Mouse (Mus musculus): ENCODE measurements around the gene Rasgrp3.
"Not testable (repeated sequence)": the region's sequence is repeated elsewhere in the genome, so short reads cannot be mapped to it uniquely, and the experiment has no call there.

Gene Rasgrp3

DNA sequence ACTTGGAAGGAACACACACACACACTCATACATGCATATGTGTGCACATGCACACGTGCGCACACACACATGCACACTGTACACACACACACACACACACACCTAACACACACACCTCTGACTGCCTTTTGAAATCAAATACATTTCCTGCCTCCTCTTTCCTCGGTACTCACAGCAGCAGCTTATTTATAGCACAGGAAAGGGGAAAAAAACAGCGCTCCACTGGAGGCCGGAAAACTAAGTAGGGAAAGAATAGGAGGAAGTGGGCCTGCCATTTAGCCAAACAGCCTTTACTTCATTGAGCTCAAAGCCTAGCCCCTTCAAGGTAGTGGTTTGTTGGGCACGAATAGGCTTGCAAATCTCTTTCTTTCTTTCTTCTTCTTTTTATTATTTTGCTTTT lies at the start of gene Rasgrp3:
TSS of gene Rasgrp3 (plus strand) at position 298 of the 400 bp plus-strand sequence.
- DNase-seq (ENCODE audit: low spot score), result peak; percentile 53

- no peak for DNase-seq (ENCODE audit: low spot score)
Measured at GRCm38 (mm10) chr17:75388402-75388801, 47.3 kb upstream of the Rasgrp3 start.

GRCm38 (mm10) chr17:75390142-75390541 lies 45.6 kb upstream of the Rasgrp3 start:
- no peak for DNase-seq (ENCODE audit: low spot score)

DNA sequence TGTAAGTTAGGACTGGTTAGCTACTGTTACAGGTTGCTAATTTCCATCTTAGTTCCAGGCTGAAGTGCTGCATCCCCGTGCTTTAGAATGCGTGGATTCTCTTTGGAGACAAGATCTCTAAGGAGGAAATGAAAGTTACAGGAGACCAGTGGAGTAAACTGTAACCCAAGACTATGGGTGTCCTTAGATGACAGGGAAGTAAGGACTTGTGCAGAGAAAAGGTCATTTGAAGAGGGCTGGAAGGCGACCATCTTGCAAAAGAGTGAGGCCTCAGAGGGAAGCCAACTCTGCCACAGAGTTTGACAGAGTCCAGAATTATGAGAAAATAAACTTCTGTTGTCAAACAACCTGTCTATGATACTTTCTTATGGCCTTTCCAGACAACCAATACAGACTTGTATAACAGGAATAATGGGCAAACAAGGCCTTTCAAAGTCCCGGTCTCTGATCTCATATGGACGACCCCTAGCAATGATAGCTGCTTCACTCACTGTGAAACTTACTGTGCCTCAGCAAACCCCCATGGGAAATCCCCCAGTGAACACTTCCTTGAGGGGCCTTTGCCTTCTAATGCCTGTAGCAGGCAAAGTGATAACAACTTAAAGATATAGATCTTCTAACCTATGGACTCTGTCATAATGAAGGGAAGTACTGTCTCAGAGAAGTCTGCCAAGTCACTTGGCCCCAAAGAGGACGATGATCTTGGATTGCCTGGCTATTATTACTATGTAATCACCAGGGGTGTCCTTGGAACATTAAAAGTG lies 44.1 kb upstream of the Rasgrp3 start:
- DNase-seq (ENCODE audit: low spot score), result no peak

DNA sequence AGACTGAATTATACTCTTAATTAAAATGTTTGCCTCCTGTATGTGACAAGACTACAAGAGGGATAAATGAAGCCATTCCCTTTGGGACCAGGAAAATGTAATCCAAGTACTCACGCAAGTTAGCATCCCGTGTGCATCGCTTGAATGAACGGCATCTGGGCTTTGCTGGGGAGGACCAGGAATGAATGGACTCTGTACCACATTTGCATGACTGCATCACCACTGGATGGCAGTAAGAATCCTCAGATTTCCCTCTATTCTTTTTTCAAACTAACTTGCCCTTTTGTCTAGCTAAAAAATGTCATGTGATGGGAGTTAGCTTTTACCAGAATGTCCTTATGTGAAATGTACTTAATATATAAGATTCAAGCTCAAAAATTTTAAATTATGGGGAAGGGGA lies 29.3 kb upstream of the Rasgrp3 start:
- peak; percentile 8 for DNase-seq (ENCODE audit: low spot score)

DNA sequence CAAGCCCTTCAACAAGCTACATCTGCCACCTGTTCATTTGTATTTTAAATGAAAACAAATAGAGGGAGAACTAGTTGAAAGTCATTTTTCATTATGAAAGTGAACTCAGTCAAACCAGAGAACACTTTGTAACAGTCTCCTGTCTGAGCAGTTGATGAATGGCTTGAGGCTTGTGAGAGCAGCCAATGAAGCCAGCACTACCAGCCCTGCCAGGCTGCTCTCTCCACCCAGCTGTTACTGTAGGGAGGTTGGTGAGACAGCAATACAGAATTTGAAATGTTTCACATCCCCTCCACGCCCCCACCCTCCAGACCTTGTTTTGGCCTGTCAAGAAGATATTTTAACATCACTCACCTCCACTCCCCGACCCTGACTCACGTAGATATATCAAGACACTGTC lies 18.8 kb upstream of the Rasgrp3 start:
- no peak for DNase-seq (ENCODE audit: low spot score)

DNA sequence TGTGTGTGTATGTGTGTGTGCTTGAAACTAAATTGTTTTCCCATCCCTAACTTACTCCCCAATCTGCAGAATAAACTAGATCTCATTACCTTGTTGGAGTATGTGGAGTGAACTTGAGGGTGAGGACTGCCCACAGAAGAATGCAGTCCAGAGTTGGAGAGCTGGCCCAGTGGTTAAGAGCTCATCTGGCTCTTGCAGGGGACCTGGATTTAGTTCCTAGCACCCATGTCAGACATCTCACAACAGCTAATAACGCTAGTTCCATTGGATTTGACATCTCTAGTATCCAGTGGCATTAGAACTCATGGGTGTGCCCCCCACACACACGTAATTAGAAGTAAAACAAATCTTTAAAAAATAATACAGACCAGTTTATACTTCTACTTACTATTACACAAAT lies 1.5 kb upstream of the Rasgrp3 start:
- DNase-seq (ENCODE audit: low spot score), result no peak

DNA sequence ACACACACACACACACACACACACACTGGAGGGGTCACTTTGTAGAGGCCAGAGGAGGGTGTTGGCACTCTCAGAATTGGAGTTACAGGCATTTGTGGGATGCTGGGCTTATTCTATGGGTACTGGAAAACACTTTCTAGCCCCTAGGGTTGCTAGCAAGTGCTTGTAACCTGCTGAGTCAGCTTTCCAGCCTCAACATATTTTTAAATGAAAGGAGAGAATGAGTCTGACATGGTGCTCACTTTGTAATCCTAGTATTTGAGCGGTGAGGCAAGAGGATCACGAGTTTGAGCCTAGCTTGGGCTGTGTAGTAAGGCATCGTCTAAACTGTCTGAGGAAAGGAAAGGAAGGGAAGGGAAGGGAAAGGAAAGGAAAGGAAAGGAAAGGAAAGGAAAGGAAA lies 825 bp upstream of the Rasgrp3 start:
- DNase-seq (ENCODE audit: low spot score), result no peak

- DNase-seq (ENCODE audit: low spot score), result no peak
Measured at GRCm38 (mm10) chr17:75436095-75436494, 399 bp downstream of the Rasgrp3 start.

- DNase-seq (ENCODE audit: low spot score), result peak; percentile 10
Measured at GRCm38 (mm10) chr17:75436819-75437218, 1.1 kb downstream of the Rasgrp3 start.

- peak; percentile 8 for DNase-seq (ENCODE audit: low spot score)
Measured at GRCm38 (mm10) chr17:75437239-75437750, 1.6 kb downstream of the Rasgrp3 start.

DNA sequence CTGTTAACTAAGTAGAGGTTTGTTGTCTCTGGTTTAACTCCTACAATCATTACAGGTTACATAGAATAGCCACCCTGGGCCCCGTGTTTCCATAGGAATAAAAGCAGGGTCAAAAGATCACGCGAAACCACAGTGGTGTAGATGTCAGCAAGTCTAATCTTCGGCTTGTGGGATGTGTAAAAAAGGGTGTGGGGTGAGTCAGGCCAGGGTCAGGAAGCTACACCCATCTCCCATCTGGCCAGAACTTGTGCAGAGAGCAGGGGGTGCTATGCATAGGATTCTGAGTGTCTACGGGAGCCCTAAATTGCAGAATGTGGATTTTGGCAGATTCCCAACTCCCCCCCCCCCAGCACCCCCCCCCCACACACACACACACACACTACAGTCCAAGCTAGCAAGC lies 2.5 kb downstream of the Rasgrp3 start:
- DNase-seq (ENCODE audit: low spot score), result no peak

DNA sequence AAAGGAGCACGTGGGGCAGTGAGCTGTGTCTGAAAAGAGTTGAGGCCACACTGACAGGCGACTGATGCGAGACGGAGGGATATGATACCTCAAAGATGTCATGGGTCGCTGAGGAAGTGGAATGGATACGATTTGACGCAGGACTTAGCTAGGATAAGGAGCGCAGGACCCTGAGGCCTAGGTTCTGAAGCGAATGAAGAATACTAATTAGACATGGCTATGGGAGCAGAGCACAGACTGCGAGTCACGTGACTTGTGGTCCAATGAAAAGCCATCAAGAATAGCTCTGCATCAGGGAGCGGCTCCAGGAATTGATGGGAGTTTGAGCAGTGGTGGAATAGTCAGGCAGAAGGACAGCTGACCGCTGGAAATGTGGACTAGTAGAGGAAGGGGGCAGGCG lies 3.4 kb downstream of the Rasgrp3 start:
- DNase-seq (ENCODE audit: low spot score), result no peak

- peak; percentile 56 for DNase-seq (ENCODE audit: low spot score)
Measured at GRCm38 (mm10) chr17:75440619-75441018, 4.9 kb downstream of the Rasgrp3 start.

DNA sequence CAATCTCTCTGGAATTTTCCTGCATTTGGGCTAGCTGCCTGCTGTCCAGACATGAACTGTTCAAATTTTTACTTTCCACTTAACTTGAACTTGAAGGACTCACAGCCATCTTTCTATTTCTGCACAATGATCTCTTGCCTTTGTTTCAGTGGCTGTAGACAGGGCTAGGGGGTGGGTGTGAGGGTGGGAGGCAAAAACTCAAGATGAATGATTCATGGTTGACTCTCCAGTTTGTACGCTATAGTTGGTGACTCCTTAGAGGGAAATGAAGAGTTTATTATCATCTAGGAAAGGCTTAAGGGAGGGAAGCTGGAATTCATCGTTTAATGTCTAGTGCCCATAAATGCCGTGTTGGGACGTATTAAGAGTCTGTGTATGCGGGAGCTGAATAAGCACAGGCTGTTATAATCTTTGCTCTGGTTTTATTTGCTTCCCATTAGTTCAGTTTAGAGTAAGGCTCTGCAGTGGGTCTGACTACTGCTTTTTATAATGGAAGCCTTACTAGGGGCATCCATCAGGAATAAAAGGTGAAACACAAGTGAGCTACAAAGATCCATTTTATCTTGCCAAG lies 5.6 kb downstream of the Rasgrp3 start:
- DNase-seq (ENCODE audit: low spot score), result no peak

GRCm38 (mm10) chr17:75442352-75442751 lies 6.7 kb downstream of the Rasgrp3 start:
- no peak for DNase-seq (ENCODE audit: low spot score)

- peak; percentile 10 for DNase-seq (ENCODE audit: low spot score)
Measured at GRCm38 (mm10) chr17:75443064-75443621, 7.4 kb downstream of the Rasgrp3 start.

- DNase-seq (ENCODE audit: low spot score), result no peak
Measured at GRCm38 (mm10) chr17:75448257-75448656, 12.6 kb downstream of the Rasgrp3 start.

- DNase-seq (ENCODE audit: low spot score), result no peak
Measured at GRCm38 (mm10) chr17:75449022-75449421, 13.3 kb downstream of the Rasgrp3 start.

DNA sequence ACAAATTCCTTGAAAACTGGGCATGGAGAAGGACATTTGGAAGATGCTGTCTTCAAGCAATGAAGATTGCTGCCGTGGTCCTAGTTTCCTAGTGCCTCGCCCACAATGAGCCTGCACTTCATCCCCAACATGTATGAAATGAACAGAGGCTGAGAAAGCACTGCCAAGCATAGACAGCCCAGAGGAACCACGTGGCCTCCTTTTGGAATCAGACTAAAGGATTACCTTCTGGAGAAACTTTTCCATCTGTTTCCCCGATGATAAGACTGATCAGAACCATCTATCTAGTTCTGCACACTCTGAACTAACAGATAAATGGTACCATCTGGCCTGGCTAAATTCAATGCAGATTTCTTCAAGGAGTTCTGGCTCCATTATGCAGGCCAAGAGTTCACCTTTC lies 16.6 kb downstream of the Rasgrp3 start:
- DNase-seq (ENCODE audit: low spot score), result no peak

GRCm38 (mm10) chr17:75453639-75454038 lies 17.9 kb downstream of the Rasgrp3 start:
- DNase-seq (ENCODE audit: low spot score), result no peak

- DNase-seq (ENCODE audit: low spot score), result not testable (repeated sequence)
Measured at GRCm38 (mm10) chr17:75456096-75456495, 20.4 kb downstream of the Rasgrp3 start.

DNA sequence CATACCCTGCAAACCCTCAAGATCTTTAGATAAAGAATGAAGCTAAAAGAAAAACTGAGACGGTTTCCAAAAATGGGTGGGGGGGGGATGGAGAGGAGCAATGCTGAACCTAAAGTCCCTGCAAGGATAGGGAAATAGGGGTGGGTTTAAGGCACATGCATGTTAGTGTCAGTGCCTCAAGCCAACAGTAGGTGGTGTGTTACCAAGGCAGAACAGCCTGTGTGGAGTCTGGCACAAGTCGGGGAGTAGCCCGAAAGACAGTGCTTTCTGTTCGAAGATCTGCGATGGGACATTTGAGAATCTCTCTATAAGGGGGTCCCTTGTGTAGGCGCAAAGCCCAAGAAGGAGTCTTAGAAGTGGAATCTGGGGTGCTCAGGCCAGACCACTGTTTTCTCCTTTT lies 24.9 kb downstream of the Rasgrp3 start:
- no peak for DNase-seq (ENCODE audit: low spot score)

Data from lung, postnatal 25 days (tissue).